Mouse (Mus musculus) CD4-positive, CD25-positive, alpha-beta regulatory T cell, adult 2 months (primary cell): ENCODE data around the gene Fgf2.

Source experiments
- DNase-seq: peaks from one replicate; pipeline ENCODE4 v3.0.0-alpha.2; 2012; ENCODE audit warnings: low read depth, low spot score

The Fgf2 gene

GRCm38 (mm10) chr3:37354737-37355136 lies 6.6 kb downstream of the Fgf2 start:
- no peak for DNase-seq

- DNase-seq = no peak
Observed at GRCm38 (mm10) chr3:37360729-37361128, 12.6 kb downstream of the Fgf2 start.

GRCm38 (mm10) chr3:37365144-37365543 lies 17.0 kb downstream of the Fgf2 start:
- DNase-seq = no peak

GRCm38 (mm10) chr3:37365976-37366375 lies 17.8 kb downstream of the Fgf2 start:
- no peak for DNase-seq

GRCm38 (mm10) chr3:37366381-37367053 lies 18.4 kb downstream of the Fgf2 start:
- DNase-seq = no peak

- peak; percentile 34 for DNase-seq
Observed at GRCm38 (mm10) chr3:37370407-37370806, 22.3 kb downstream of the Fgf2 start.

GRCm38 (mm10) chr3:37373712-37374111 lies 25.6 kb downstream of the Fgf2 start:
- no peak for DNase-seq

- DNase-seq = no peak
Observed at GRCm38 (mm10) chr3:37377926-37378325, 29.8 kb downstream of the Fgf2 start.

GRCm38 (mm10) chr3:37378412-37378811 lies 30.3 kb downstream of the Fgf2 start:
- DNase-seq = no peak

- DNase-seq = peak; percentile 37
Observed at GRCm38 (mm10) chr3:37379201-37379600, 31.1 kb downstream of the Fgf2 start.

GRCm38 (mm10) chr3:37379930-37380881 lies 32.1 kb downstream of the Fgf2 start:
- no peak for DNase-seq

GRCm38 (mm10) chr3:37381457-37381856 lies 33.3 kb downstream of the Fgf2 start:
- no peak for DNase-seq

GRCm38 (mm10) chr3:37383096-37383765 lies 35.1 kb downstream of the Fgf2 start:
- DNase-seq = no peak

GRCm38 (mm10) chr3:37387310-37387709 lies 39.2 kb downstream of the Fgf2 start:
- no peak for DNase-seq

- DNase-seq = no peak
Observed at GRCm38 (mm10) chr3:37396930-37397608, 48.9 kb downstream of the Fgf2 start.

- no peak for DNase-seq
Observed at GRCm38 (mm10) chr3:37397646-37398045, 49.5 kb downstream of the Fgf2 start.

- no peak for DNase-seq
Observed at GRCm38 (mm10) chr3:37398661-37399395, 50.7 kb downstream of the Fgf2 start.

GRCm38 (mm10) chr3:37401729-37402610 lies 53.8 kb downstream of the Fgf2 start:
- DNase-seq = no peak

- no peak for DNase-seq
Observed at GRCm38 (mm10) chr3:37407598-37407997, 59.5 kb downstream of the Fgf2 start.

- no peak for DNase-seq
Observed at GRCm38 (mm10) chr3:37413446-37413845, 65.3 kb downstream of the Fgf2 start.
